Mouse (Mus musculus): Measurements from ENCODE around the gene Bicra. TPM values are rescaled to one million over a fixed set of nuclear protein-coding genes. Genes with fewer than 3 reads are reported as not detected.

Bicra gene
- polyA plus RNA-seq, 2 experiments = 0.83 to 1.8 TPM

DNA sequence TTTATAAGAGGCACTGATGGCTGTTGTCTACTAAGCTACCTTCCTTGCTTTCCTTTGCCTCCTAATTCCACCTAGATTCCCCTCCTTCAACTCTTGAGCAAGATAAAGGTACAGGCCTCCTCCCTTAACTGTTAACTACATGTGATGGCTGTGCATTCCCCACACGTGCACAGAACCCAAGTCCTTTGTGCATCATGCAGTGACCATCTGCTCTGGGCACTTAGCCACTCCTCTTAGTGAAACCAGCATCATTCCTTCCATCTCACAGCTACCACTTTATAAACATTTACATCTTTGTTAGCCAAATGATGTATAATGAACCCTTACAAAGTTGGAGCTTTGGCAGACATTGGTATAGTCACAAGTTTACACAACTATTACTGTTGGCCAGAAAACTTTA, 32.2 kb upstream of the Bicra start:
- Histone ChIP-seq H3K27me3 (ENCODE audit: control insufficient read depth, insufficient read depth, low read length) (no peaks in the 10 kb centered on the region), H3K36me3 (replicated peaks; ENCODE audit: control insufficient read depth, insufficient read depth, low read depth) (no peaks in the 10 kb centered on the region), H3K9ac (replicated peaks) (no peak overlapping the region), H3K4me2 (ENCODE audit: low read depth) (no peak overlapping the region), H3K9me3 (ENCODE audit: control insufficient read depth, low read length) (no peaks in the 10 kb centered on the region), H3K4me1 (replicated peaks; ENCODE audit: control insufficient read depth in 2 of 2, insufficient read depth in 2 of 2, low read length in 1 of 2) (no peaks in the 10 kb centered on the region), H3K27ac (no peak overlapping the region), H3K4me3 (ENCODE audit: insufficient read depth in 1 of 2, low read depth in 2 of 2, low read length in 2 of 2) (no peak overlapping the region)
- ATAC-seq (ENCODE audit: insufficient read depth) (no peak), DNase-seq (ENCODE audit: low read depth in 3 of 3, low spot score in 3 of 3) (no peak)
- 38% methylated on average over 1 of the region's 1 CpGs for WGBS (ENCODE audit: insufficient replicate concordance)
- no peak for TF ChIP-seq CTCF (IDR thresholded peaks at IDR 0.05; ENCODE audit: low read depth)
- TF ChIP-seq EP300 (IDR thresholded peaks at IDR 0.05; ENCODE audit: low read depth) = no peak

DNA sequence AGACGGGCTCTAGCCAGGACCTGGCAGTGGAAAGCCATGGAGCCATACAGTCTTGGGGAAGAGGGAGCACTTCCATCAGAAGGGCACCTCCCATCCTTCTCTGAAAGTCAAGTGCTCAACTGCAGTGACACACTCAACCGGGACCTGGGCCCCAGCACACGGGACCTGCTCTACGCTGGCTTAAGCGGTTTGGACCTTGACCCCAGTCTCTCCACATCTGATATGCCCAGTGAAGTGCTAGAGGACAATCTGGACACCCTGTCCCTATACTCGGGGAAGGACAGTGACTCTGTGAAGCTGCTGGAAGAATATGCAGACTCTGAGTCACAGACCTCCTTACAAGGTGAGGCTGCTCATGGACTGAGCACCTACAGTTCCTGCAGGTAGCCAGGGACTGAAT, 24.2 kb upstream of the Bicra start:
- ATAC-seq (ENCODE audit: insufficient read depth) (peak; percentile 45), DNase-seq (ENCODE audit: low read depth in 3 of 3, low spot score in 3 of 3) (no peak)
- TF ChIP-seq CTCF (IDR thresholded peaks at IDR 0.05; ENCODE audit: low read depth) (no peak), EP300 (IDR thresholded peaks at IDR 0.05; ENCODE audit: low read depth) (no peak)
- 60% methylated on average over 6 of the region's 6 CpGs for whole genome bisulfite sequencing (ENCODE audit: insufficient replicate concordance)
- Histone ChIP-seq H3K36me3 (replicated peaks; ENCODE audit: control insufficient read depth, insufficient read depth, low read depth) (no peaks in the 10 kb centered on the region), H3K27ac (no peak overlapping the region), H3K4me2 (ENCODE audit: low read depth) (no peak overlapping the region), H3K27me3 (ENCODE audit: control insufficient read depth, insufficient read depth, low read length) (no peaks in the 10 kb centered on the region), H3K4me3 (ENCODE audit: insufficient read depth in 1 of 2, low read depth in 2 of 2, low read length in 2 of 2) (no peak overlapping the region), H3K9ac (replicated peaks) (no peak overlapping the region), H3K9me3 (ENCODE audit: control insufficient read depth, low read length) (no peaks in the 10 kb centered on the region), H3K4me1 (replicated peaks; ENCODE audit: control insufficient read depth in 2 of 2, insufficient read depth in 2 of 2, low read length in 1 of 2) (peaks cover 0 to 4% of the 10 kb centered on the region in 2 experiments; a peak in 1 of 4 replicates)

DNA sequence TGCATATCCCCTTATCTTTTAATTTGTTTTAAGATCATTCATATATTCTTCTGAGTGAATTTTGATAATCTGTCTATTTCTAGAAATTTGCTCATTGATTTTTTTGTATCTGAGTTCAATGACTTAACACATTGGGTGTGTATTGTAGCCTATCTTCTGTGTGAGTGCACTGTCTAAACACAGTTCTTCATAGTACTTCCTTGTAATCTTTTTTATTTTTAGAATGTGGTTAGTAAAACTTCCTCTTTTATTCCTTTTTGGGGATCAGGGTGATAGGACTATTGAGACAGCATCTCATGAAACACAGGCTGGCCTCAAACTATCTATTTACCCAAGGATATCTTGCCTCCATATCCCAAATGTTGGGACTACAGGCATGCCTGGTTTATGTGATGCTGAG, 23.1 kb upstream of the Bicra start:
- Histone ChIP-seq H3K27me3 (ENCODE audit: control insufficient read depth, insufficient read depth, low read length) (no peaks in the 10 kb centered on the region), H3K4me2 (ENCODE audit: low read depth) (no peak overlapping the region), H3K9me3 (ENCODE audit: control insufficient read depth, low read length) (no peaks in the 10 kb centered on the region), H3K27ac (no peak overlapping the region), H3K4me1 (replicated peaks; ENCODE audit: control insufficient read depth in 2 of 2, insufficient read depth in 2 of 2, low read length in 1 of 2) (peaks cover 0 to 4% of the 10 kb centered on the region in 2 experiments; a peak in 1 of 4 replicates), H3K4me3 (ENCODE audit: insufficient read depth in 1 of 2, low read depth in 2 of 2, low read length in 2 of 2) (no peak overlapping the region), H3K9ac (replicated peaks) (no peak overlapping the region), H3K36me3 (replicated peaks; ENCODE audit: control insufficient read depth, insufficient read depth, low read depth) (no peaks in the 10 kb centered on the region)
- ATAC-seq (ENCODE audit: insufficient read depth) (no peak), DNase-seq (ENCODE audit: low read depth in 3 of 3, low spot score in 3 of 3) (no peak)
- TF ChIP-seq EP300 (IDR thresholded peaks at IDR 0.05; ENCODE audit: low read depth) = no peak
- TF ChIP-seq CTCF (IDR thresholded peaks at IDR 0.05; ENCODE audit: low read depth) = no peak

DNA sequence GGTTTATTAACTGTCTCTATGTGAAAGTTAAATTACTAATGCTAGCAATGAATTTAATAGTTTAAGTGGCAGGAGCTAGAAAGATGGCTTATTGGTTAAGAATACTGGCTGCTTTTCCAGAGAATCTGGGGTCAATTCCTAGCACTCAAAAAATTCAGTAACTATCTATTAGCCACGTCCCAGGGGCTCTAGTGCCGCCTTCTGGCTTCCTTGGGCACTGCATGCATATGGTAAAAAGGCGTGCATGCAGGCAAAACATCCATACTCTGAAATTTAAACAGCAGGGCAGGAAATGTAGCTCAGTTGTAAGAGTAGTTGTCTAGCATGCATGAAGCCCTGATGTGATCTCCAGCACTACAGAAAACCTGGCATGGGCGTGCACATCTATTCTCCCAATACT, 15.8 kb upstream of the Bicra start:
- Histone ChIP-seq H3K9ac (replicated peaks) (no peak overlapping the region), H3K27ac (no peak overlapping the region), H3K4me2 (ENCODE audit: low read depth) (no peak overlapping the region), H3K27me3 (ENCODE audit: control insufficient read depth, insufficient read depth, low read length) (peaks cover 9% of the 10 kb centered on the region), H3K4me1 (replicated peaks; ENCODE audit: control insufficient read depth in 2 of 2, insufficient read depth in 2 of 2, low read length in 1 of 2) (no peaks in the 10 kb centered on the region), H3K4me3 (ENCODE audit: insufficient read depth in 1 of 2, low read depth in 2 of 2, low read length in 2 of 2) (no peak overlapping the region), H3K36me3 (replicated peaks; ENCODE audit: control insufficient read depth, insufficient read depth, low read depth) (no peaks in the 10 kb centered on the region), H3K9me3 (ENCODE audit: control insufficient read depth, low read length) (no peaks in the 10 kb centered on the region; the same call in 1 of the 2 replicates)
- TF ChIP-seq CTCF (IDR thresholded peaks at IDR 0.05; ENCODE audit: low read depth) (peak; percentile 73), EP300 (IDR thresholded peaks at IDR 0.05; ENCODE audit: low read depth) (no peak)
- WGBS (ENCODE audit: insufficient replicate concordance) = 35% methylated on average over 4 of the region's 4 CpGs
- ATAC-seq (ENCODE audit: insufficient read depth) (no peak), DNase-seq (ENCODE audit: low read depth in 3 of 3, low spot score in 3 of 3) (no peak)

DNA sequence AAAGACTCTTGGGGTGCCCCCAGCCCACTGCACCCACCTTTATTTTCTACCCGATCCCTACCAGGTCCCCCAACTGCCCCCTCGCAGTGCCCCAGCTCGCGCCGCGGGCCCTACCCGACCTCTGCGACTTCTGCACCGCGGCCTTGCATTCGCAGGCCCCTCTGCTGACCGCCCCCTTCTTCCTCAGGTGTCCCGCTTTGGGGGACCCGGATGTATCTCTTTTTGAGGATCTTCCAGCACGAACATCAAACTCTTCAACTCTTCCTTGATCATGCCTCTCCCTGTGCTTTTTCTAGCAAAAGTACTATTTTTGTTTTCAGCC, 14.3 kb upstream of the Bicra start:
- Histone ChIP-seq H3K27me3 (ENCODE audit: control insufficient read depth, insufficient read depth, low read length) (peaks cover 9% of the 10 kb centered on the region), H3K27ac (no peak overlapping the region), H3K9ac (replicated peaks) (no peak overlapping the region), H3K36me3 (replicated peaks; ENCODE audit: control insufficient read depth, insufficient read depth, low read depth) (no peaks in the 10 kb centered on the region), H3K4me1 (replicated peaks; ENCODE audit: control insufficient read depth in 2 of 2, insufficient read depth in 2 of 2, low read length in 1 of 2) (no peaks in the 10 kb centered on the region), H3K4me3 (ENCODE audit: insufficient read depth in 1 of 2, low read depth in 2 of 2, low read length in 2 of 2) (no peak overlapping the region), H3K4me2 (ENCODE audit: low read depth) (no peak overlapping the region), H3K9me3 (ENCODE audit: control insufficient read depth, low read length) (no peaks in the 10 kb centered on the region; the same call in 1 of the 2 replicates)
- TF ChIP-seq EP300 (IDR thresholded peaks at IDR 0.05; ENCODE audit: low read depth) (no peak), CTCF (IDR thresholded peaks at IDR 0.05; ENCODE audit: low read depth) (no peak)
- ATAC-seq (ENCODE audit: insufficient read depth) = no peak
- WGBS (ENCODE audit: insufficient replicate concordance) = 66% methylated on average over 15 of the region's 15 CpGs
- no peak for DNase-seq (ENCODE audit: low read depth in 3 of 3, low spot score in 3 of 3)

Data from liver, embryonic 14.5 days (tissue).